Mouse (Mus musculus) small intestine, adult 2 months (tissue): ENCODE results near the gene Dach1.

Experiments used
- CTCF ChIP-seq: fragments of 200-500 bp; IDR thresholded peaks from 2 replicates; pipeline ENCODE4 v1.5.1; 2012; ENCODE audit warnings: low read depth, mild to moderate bottlenecking, control low read depth, inconsistent platforms, low read length, moderate library complexity, mixed read lengths; ENCODE audit not compliant: insufficient replicate concordance, insufficient read length; ENCODE audit errors: extremely low read depth
- POLR2A ChIP-seq: fragments of 200-500 bp; IDR thresholded peaks from 2 replicates; pipeline ENCODE4 v1.6.1; 2012; ENCODE audit warnings: low read depth, mild to moderate bottlenecking, control low read depth, inconsistent platforms, low read length, moderate library complexity

- TF ChIP-seq CTCF, result no peak
- TF ChIP-seq POLR2A, result no peak
Measured at GRCm38 (mm10) chr14:97976091-97976490, 193.5 kb downstream of the Dach1 start.
